Mouse (Mus musculus) yolk sac, embryonic 10.5 days (tissue): ENCODE results near the gene Prdx6b.

Experiments used
- DNase-seq: peaks from one replicate; pipeline ENCODE4 v3.0.0-alpha.2; 2017; ENCODE audit warnings: low spot score

Prdx6b gene

DNA sequence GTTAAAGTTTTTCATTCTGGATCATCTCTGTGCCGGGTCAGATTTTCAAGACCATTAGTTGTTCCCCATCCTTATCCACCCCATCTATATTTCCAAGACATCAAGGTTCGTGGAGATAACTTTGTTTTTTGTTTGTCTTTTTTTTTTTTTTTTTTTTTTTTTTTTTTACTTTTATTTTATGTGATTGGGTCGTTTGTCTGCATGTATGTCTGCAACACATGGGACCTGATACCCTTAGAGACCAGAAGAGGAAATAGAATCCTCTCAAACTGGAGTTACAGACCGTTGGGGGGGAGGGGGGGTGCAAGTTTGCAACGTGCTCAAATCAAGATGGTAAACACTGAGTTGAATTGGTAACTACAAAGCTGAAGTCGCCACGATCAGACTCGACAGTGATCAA lies at the start of gene Prdx6b:
Gene Prdx6b, plus strand, starts transcription at position 301 of the 400 bp plus-strand sequence.
- no peak for DNase-seq

DNA sequence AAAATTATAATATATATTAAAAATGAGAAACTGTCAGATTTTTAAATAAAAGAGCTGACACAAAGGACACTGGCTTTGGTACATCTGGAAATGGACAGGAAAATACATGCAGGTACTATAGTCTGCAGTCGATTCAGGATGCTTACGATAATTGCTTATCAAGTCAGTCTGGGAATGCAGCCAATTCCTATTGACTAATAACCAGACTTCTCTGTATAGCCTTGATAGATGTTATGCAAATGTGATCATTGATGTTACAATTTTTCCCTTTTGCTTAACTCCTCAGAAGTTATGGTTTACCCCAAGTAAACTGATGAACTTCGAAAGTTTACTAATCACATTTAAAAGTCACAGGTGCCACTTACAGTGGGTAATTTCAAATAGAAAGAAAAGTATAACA lies 44.8 kb upstream of the Prdx6b start:
- no peak for DNase-seq

DNA sequence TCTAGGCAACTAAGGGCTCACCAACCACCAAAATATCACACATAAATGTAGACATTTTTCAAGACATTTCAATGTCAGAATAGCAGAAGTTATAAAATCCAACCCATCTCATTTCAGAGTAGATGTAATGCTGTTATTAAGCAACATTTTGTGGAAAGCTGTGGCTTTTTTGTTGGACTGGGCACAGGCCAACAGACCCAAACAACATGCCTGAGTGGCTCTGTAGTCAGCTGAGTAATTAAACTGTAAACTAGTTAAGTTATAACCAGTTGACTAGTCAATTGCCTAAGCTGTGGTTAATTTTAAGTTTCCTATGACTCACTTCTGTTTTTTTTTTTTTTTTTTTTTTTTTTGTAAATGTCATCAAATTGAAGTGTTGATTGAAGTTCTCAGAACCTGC lies 44.4 kb upstream of the Prdx6b start:
- DNase-seq: no peak

DNA sequence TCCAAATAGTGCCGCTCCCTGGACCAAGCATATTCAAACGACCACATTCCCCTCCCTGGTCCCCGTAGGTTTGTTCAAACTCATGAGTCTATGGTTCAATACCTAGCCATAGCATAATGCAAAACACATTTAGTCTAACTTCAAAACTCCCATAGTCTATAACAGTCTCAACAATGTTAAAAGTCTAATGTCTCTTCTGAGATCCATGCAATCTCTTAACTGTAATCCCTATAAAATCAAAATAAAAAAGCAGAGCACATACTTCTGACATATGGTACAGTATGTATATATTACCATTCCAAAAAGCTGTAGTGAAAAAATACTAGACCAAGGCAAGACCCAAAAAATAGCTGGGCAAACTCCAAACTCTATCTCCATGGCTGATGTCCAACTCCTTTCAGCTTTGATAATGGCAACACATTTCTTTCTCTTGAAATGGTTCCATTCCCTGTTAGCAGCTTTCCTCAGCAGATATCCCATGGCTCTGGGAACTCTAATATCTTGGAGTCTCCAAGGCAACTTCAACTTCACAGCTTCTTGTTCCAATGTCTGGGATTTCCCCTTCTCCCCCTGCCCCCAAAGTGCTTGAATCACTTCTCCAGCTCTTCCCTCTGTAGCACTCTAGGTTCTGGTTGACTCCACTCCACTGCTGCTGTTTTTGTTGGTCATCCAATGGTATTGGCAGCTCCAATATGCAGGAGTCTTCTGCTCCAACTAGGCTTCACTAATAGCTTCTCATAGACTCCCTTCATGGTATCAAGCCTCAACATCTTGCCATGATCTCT lies 32.2 kb upstream of the Prdx6b start:
- no peak for DNase-seq

DNA sequence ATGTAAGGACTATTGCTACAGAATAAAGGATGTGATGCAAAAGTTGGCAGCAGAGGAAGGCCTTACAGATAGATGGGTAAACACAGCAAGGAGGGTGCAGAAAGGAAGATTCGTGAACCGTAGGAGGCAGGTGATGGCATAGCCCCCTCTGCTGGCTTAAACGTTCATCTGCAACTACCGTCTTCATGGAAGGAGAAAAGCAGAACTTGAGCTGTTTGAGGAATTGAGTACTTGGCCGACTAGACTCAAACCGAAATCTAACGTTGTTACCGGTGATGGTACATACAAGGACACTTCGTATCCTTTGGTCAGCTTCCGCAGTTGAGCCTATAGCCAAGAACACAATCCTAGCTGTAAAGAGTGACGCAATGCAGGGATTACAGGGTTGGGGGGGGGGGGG lies 25.4 kb upstream of the Prdx6b start:
- DNase-seq: peak; percentile 32

DNA sequence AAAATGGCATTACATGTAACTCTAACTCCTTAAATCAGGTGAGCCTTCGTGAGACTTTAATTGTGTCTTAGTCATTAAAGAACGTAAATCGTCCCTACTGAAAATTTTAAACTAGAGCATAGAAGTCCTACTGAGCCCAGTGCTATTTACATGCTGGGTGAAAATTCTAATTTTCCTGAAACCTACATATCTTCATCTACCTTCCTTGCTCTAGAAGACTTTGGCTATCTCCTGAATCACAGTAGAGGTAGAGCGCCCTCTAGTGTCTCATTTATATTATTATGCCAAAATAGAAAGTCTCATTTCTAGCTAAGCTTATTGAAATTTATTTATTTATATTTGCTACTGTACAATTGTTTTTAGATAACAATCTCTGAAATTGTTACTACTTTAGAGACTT lies 24.2 kb upstream of the Prdx6b start:
- no peak for DNase-seq

DNA sequence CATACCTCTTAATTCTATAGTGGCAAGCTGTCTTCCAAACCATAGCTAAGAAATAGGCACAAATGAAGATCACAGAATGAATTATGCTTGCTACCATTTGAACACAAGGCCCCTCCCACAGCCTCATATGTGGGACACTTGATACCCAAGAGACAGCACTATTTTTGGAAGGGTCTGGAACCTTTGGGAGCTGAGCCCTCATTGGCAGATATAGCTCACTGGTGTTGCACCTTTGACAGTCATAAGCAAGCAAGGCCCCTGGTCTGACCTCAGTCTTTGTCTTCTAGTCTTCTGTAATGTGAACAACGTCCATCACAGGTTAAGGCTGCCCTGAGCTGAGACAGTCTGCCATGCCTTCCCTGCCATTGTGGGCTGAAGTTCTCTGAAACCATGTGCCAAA lies 20.8 kb upstream of the Prdx6b start:
- no peak for DNase-seq

DNA sequence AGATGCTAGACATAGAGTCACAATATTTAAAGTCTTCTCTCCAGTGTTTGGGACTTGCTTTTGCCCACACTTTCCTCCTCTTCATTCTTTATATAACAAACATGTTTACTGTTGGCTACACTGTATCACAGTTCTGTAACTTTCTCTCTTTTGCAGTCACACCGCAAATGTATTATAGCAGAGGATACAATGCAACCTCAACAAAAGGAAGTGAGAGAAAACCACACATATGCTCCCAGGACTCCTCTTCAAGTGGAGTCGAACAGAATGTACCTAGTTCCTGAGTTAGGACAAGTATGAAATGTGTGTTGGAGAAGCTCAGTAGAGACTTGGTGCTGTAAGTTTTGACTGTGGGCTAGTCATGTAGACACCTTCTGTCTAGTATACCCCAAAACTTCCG lies 19.2 kb upstream of the Prdx6b start:
- no peak for DNase-seq

DNA sequence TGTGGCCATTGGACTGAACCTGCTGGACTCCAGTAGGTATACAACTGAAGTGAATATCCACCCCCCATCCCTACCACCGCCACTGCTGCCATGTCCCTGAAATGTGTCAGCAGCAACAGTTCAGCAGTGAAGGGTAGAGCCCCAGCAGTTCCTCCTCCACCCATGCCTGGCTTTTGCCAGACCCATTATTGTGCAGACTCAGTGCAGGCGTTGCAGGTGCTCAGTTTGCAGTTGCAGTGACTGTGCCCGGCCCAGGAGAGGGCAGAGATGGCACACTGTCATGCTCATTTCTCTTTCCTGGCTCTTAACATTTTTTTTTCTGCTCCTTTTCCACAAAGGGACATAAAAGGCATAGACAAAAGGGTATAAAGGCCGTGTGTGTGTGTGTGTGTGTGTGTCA lies 18.5 kb upstream of the Prdx6b start:
- no peak for DNase-seq

DNA sequence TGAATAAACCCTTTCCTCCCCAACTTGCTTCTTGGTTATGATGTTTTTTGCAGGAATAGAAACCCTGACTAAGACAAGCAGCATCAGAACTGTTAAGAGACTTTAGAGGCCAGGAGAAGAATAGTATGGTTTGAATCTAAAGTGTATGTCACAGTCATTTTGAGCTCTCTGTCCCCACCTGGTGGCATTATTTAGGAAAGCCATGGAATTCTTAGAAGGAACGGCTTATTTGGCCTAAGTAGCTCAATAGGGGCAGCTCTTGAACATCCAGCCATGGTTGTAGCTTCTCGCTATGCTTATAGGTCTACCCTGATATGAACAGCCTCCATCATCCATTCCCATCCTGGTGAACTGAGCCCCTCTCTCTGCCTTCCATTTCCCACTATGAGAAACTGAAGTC lies 17.1 kb upstream of the Prdx6b start:
- peak; percentile 6 for DNase-seq

DNA sequence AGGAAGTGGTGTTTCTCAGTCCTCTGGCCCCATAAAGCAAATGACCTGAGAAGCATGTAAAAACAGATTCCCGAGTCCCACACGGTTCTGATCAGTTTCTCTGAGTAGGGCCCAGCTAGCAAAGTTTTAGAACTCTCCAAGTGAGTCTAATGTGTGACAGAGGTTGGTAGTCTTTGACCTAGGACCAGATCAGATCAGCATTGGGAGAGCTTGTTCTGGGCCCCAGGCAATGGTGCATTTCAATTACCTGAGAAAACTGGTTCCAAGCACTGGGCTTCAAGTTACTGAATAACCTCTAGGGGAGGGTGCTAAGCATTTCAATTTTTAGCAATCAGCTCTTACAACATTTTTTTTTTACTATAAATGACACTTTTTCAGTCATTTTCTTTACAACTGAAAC lies 10.1 kb upstream of the Prdx6b start:
- no peak for DNase-seq

DNA sequence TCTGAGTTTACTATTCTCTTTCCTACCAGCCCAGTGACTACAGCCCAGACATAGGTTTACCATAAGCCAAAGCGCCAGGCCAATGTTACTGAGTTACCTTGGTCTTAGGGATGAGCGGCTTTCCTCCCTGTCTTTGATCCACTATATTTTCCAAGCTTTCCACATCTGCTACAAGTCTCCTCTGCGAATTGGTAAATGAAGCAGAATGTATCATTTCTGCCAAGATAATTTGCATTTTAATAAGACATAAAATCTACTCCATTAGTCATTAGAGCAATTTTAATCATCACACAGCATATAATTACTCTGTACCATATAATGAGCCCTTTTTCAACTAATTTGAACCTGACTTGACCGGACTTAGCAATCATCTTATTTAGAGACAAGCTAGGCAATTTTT lies 5.9 kb upstream of the Prdx6b start:
- DNase-seq: no peak

DNA sequence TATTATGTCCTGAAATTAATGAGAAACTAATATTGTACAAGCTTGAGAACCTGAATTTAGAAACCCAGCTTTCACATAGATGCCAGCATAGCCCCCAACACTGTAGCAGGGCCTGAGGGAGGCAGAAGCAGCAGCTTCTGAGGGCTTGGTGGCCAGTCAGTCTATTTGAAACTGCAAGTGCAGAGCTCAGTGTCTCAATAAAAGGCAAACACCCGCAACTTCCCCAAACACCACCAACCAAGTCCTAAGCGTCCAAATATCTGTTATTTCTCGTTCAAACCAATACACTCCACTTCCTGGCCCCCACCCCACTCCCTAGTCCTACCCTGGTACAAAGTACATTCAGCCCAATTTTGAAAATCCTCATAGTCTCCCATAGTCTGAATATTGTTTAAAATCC lies 6.1 kb downstream of the Prdx6b start:
- DNase-seq: no peak

DNA sequence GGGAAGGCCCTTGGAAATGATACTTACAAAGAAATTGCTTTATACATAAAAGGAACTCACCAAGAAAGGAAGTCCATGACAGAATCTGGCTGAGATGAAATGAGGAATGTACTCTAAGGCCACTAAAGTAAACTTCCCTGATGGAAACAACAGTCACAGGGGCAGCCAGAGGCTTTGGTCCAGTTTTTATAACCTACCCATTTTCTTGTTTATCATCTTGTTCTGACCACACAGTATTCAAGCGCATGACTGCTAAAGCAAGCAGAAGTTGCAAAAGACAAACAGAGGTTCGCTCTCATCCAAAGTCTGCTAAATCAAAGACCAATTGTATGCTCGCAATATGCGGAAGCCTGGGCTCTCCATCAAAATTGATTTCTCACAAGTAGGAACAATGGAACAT lies 8.5 kb downstream of the Prdx6b start:
- DNase-seq: no peak

DNA sequence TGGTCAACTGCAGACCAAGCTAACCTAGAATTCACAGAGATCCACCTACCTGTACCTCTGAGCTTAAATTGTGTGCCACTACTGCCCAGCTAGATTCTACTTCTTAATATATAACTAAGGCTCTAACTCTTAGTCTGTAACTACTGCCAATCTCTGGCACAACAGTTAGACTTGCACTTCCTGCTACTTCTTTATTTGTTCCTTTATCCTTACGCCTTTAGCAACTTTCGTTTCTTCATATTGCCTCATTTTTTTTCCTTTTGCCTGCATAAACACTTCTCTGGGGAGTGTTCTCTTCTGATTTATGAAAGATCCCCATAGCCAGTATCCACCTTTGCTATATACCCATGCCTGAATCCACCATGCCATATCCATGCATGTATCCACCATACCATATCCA lies 11.7 kb downstream of the Prdx6b start:
- no peak for DNase-seq

DNA sequence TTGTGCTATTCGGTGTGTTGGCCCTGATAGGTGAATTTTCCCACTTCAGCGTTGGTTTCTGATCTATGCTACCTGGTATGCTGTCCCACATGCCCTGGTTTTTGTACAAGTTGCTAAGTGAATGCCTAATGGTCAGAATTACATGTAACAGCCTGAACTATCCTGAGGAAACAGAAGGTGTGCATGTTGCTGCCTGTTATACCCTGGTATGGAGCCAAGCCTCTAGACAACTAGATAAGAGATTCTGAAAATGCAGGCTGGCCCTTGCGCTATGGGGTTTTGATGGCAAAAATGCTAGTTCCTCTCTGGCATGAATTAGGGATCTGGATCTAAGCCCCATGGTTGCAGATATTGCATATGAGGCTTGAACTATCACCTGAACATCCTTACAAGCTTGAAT lies 15.4 kb downstream of the Prdx6b start:
- DNase-seq: no peak

DNA sequence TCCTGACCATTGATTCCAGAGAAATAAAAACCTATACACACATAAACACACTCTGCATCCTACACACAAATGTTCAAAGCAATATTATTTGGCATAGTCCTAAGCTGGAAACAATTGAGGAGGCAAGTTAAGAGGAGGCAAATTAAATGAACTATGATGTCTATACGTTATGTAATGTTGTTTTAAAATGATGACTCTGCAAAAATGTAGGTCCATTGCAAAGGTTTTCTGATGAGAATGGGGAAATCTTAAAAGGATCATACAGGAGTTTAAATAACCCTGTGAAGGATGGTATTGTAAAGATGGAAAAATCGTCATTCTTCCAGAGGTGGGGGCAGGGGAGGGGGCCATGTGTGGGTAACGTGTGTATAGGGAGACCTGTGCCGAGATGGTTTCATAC lies 17.5 kb downstream of the Prdx6b start:
- no peak for DNase-seq

DNA sequence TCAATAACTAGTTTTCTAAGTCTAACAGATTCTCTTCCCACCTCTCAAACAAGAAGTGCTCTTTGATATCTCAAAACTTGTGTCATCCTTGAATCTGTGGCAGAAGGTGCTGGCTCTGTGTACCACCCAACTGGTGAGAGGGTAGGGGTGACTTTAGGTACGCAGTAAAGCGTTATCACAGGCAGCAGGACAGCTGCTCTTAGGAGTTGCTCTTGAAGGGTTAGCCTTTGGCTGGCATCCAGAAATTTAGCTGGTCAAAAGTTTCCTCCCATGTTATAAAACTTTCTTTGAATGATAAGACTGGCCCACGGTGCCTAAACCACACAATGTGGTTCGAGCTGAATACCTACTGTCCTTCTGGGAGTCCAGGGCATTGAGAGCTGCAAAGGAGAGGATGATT lies 18.5 kb downstream of the Prdx6b start:
- DNase-seq: no peak

DNA sequence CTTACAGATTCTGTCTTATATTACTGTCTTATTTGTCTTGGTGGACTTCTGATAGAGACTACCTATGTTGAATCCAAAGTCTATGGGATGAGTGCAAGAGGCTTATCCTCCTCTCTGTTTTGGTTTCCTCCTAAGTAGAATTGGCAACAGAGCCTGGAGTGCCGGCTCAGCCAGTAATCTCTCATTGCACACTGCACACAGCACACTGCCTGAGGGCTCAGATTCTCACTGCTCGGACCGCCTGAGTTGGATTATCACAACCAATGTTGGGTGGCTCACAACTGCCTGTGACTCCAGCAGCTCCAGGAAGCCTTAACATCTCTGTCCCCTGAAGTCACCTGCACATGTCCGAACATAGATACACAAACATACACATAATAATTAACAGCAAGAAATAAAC lies 19.1 kb downstream of the Prdx6b start:
- DNase-seq: no peak

DNA sequence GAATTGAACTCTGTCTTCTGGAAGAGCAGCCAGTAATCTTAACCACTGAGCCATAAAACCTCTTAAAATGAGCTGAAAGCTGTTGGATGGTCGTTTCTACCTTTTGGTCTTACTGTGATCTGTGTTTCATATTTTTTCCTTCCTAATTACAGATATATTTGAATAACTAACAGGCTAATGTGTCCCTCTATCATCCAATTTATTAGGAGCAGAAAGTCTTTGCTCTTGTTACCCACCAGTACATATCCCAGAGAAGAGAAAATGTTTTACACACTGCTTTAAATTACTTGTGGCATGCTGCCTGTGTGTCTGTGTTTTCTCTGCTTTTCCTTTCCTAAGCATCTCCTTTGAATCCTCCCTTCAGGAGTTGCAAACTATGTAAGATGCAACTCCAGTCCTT lies 21.9 kb downstream of the Prdx6b start:
- no peak for DNase-seq

DNA sequence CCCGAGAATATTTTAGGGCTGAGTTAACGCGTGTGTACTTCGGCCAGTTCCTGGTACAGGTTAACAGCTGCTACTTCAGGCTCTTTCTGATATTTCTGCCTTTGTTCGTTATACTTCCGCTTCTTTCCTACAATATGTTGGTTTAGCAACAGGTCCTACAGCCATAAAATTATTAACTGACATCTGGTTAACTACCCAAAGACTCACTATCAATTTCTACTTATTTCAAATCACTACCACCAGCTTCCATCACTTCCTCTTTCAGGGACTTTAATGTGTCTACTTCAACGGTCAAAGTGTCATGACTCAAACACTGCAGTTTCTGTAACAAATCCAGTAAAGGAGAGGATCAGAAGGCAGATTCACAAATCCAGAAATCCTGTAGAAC lies 22.6 kb downstream of the Prdx6b start:
- DNase-seq: no peak

DNA sequence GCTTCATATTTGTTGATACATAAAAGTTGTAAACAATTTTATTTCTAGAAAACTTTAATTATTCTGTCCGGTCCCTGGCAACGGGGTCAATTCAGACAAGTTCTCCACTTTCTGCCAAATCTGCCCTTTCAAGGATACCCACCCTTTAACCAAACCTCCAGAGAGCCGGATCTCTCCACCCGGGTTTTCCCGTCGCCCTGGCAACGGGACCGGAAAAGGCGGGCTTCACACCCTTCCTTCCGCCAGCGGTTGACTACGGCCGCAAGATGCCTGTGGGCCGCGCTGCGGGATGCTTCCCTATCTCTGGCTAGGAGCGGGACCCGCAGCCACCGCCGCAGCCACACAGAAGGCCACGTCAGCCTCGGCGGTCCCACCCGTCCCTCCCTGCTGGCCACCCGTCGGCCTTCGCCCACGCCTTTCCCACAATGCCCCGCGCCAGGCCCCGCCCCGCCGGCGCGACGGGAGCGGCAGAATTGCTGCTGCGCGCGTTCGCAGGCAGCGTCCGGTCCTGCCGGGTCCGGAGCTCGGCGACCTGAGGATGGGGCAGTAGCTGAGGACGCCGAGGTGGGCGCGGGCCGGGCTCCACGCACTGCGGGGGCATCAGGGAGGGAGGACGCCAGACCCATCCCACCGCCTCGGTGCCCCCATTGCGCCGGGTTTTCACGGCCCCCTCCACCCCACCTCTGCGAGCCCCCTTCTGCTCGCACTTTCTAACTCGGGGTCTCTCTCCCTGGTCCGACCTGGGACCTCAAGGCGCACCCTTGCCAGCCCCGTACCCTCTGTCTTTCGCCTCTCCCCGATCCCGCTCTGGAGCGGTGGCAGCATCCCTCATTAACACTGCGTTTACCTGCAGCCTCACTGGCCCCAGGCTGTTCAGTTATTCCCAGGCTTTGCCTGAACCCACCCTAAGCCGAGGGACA lies 23.2 kb downstream of the Prdx6b start, which contains the start of gene Dnajc10:
Gene Dnajc10, plus strand, starts transcription at position 225 of the 920 bp plus-strand sequence.
- peak; percentile 90 for DNase-seq

DNA sequence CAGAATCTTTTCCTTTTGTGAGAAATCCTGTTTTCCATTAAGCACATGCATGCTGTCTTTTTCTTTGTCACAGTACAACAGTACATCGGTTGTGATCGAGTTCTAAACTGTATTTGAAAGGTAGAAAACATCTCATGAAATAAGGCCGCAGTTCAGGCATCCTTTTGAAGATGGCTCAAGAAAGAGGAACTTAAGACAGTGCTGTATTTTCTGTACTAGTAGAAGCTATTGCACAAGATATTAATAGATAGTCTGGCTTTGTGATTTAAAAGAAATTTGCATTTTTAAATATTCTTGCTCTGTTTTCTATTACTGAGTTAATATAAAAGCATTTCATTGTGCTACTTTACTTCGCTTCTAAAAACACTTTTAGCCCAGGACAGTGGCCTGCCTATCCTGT lies 30.6 kb downstream of the Prdx6b start:
- no peak for DNase-seq
